Mouse (Mus musculus) ES-E14 (cell line): ENCODE results near the gene Defb36. TPM values are rescaled to one million over a fixed set of nuclear protein-coding genes. Genes with fewer than 3 reads are reported as not detected.

Source experiments
- DNase-seq: peaks from one replicate; pipeline ENCODE4 v3.0.0-alpha.2; 2013; ENCODE audit warnings: low read depth, low spot score
- H3K27ac ChIP-seq: 2 replicates; pipeline ENCODE4 v1.5.1; 2012; ENCODE audit warnings: low read depth, mild to moderate bottlenecking, low read length, moderate library complexity, mixed read lengths; ENCODE audit not compliant: poor library complexity, insufficient read depth, severe bottlenecking
- H3K36me3 ChIP-seq: 2 replicates; pipeline ENCODE4 v1.6.1; 2012; ENCODE audit warnings: mild to moderate bottlenecking, low read length, moderate library complexity, mixed read lengths; ENCODE audit not compliant: control insufficient read depth, poor library complexity, insufficient read depth, severe bottlenecking
- H3K4me1 ChIP-seq, 2 experiments: fragments of 150-350 bp in 1 of 2; sonication (generic) in 1 of 2; 2 replicates each; pipeline ENCODE4 v1.6.1; 2012; ENCODE audit warnings: low read length in 2 of 2, mild to moderate bottlenecking in 1 of 2, mixed read lengths in 1 of 2; ENCODE audit not compliant: control insufficient read depth in 2 of 2, insufficient read depth in 2 of 2, poor library complexity in 1 of 2
- H3K4me3 ChIP-seq, 2 experiments: fragments of 150-350 bp in 1 of 2; sonication (generic) in 1 of 2; 2 replicates each; pipeline ENCODE4 v1.5.1; 2012; ENCODE audit warnings: low read length in 2 of 2, low read depth in 1 of 2, mild to moderate bottlenecking in 1 of 2, mixed read lengths in 1 of 2; ENCODE audit not compliant: insufficient read depth in 1 of 2, poor library complexity in 1 of 2, severe bottlenecking in 1 of 2
- H3K9ac ChIP-seq: 2 replicates; pipeline ENCODE4 v1.6.1; 2012; ENCODE audit warnings: low read depth, mild to moderate bottlenecking, low read length, mixed read lengths; ENCODE audit not compliant: poor library complexity, insufficient read depth, severe bottlenecking
- H3K9me3 ChIP-seq: fragments of 150-350 bp; sonication (generic); 2 replicates; pipeline ENCODE4 v1.6.1; 2012; ENCODE audit warnings: low read depth, mild to moderate bottlenecking, low read length; ENCODE audit not compliant: control insufficient read depth, insufficient read depth
- CHD2 ChIP-seq: IDR thresholded peaks from 2 replicates; pipeline ENCODE4 v1.6.1; 2014; ENCODE audit warnings: mild to moderate bottlenecking, low read depth, low read length, inconsistent platforms
- HCFC1 ChIP-seq: IDR thresholded peaks from 2 replicates; pipeline ENCODE4 v1.6.1; 2012; ENCODE audit warnings: low read length, inconsistent platforms, borderline replicate concordance; ENCODE audit not compliant: insufficient read depth
- MAFK ChIP-seq: IDR thresholded peaks from 2 replicates; pipeline ENCODE4 v1.6.1; 2014; ENCODE audit warnings: mild to moderate bottlenecking, low read depth, low read length, inconsistent platforms; ENCODE audit not compliant: insufficient read depth
- ZC3H11A ChIP-seq: IDR thresholded peaks from 2 replicates; pipeline ENCODE4 v1.6.1; 2012; ENCODE audit warnings: low read depth, mild to moderate bottlenecking, inconsistent platforms, low read length, borderline replicate concordance
- ZNF384 ChIP-seq: IDR thresholded peaks from 2 replicates; pipeline ENCODE4 v1.6.1; 2012; ENCODE audit warnings: low read depth, low read length, inconsistent platforms
- in situ Hi-C, 2 experiments: fragments of 600-800 bp; cut with MboI; formaldehyde crosslinking; loops; one replicate each; pipeline ENCODE4 v1.15.1; 2025; ENCODE audit warnings: low sequenced_read_pairs in 2 of 2, inconsistent platforms in 1 of 2; ENCODE audit not compliant: unreplicated experiment in 2 of 2
- total RNA-seq: library from RNA; depleted of rRNA; stranded (reverse); fragments of 300-350 nt; gene quantifications from 2 replicates; pipeline ENCODE4 v1.2.3, GENCODE M21; 2012

Gene Defb36
- total RNA-seq, 1 experiment: not detected

DNA sequence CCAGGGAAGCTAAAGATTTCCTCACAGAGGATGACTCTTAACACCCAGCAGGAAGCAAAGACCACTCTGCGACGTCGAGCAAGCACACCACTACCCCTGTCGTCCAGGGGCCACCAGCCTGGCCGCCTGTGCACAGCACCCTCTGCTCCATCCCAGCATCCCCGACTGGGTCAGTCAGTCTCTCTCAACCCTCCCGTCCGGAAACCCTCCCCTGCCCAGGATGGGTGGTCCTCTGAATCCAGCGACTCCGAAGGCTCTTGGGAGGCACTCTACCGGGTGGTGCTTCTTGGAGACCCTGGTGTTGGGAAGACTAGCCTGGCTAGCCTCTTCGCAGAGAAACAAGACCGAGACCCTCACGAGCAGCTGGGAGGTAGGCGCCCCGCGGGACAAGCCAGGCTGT lies 23.9 kb downstream of the Defb36 start:
- Histone ChIP-seq H3K9me3 (no peaks in the 10 kb centered on the region), H3K4me3 (no peak overlapping the region), H3K27ac (no peak overlapping the region), H3K4me1 (0 out of 4 replicates have a peak, but pooled peaks cover 0 to 3% of the 10 kb centered on the region in 2 experiments), H3K36me3 (no peaks in the 10 kb centered on the region), H3K9ac (no peak overlapping the region)
- in situ Hi-C loops: no loop called here
- no peak for DNase-seq
- TF ChIP-seq CHD2 (no peak), ZC3H11A (no peak), ZNF384 (no peak)

- no peak overlapping the region for H3K9ac ChIP-seq
- no peak overlapping the region for H3K4me3 ChIP-seq
- in situ Hi-C loops: no loop called here
- H3K9me3 ChIP-seq: no peaks in the 10 kb centered on the region
- 0 out of 4 replicates have a peak, but pooled peaks cover 0 to 3% of the 10 kb centered on the region in 2 experiments for H3K4me1 ChIP-seq
- no peaks in the 10 kb centered on the region for H3K36me3 ChIP-seq
- DNase-seq: no peak
- H3K27ac ChIP-seq: no peak overlapping the region
- no peak for TF ChIP-seq MAFK
- TF ChIP-seq CHD2: no peak
- no peak for TF ChIP-seq HCFC1
- TF ChIP-seq ZC3H11A: no peak
- TF ChIP-seq ZNF384: no peak
Observed at GRCm38 (mm10) chr2:152629239-152629638, 25.1 kb downstream of the Defb36 start.

GRCm38 (mm10) chr2:152629904-152630303 lies 25.8 kb downstream of the Defb36 start:
- in situ Hi-C loops: no loop called here
- Histone ChIP-seq H3K9ac (no peak overlapping the region), H3K27ac (no peak overlapping the region), H3K9me3 (no peaks in the 10 kb centered on the region), H3K4me3 (no peak overlapping the region), H3K4me1 (peaks cover 0 to 3% of the 10 kb centered on the region in 2 experiments; a peak in 1 of 4 replicates), H3K36me3 (no peaks in the 10 kb centered on the region)
- TF ChIP-seq ZC3H11A (no peak), ZNF384 (no peak), MAFK (no peak), HCFC1 (no peak), CHD2 (no peak)
- no peak for DNase-seq

DNA sequence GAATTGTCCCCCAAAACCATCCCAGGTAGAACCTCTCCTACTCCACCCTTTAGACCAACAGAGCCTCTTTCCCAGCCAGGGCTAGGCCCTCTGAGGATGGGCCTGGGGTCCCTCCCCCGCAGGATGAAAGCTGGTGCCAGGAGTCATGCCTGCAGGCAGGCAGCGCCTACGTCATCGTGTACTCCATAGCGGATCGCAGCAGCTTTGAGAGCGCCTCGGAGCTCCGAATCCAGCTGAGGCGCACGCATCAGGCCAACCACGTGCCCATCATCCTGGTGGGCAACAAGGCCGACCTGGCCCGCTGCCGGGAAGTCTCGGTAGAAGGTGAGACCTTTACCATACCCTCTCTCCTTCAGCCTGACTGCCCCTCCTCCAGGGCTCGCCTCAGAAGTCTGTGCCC lies 29.2 kb downstream of the Defb36 start:
- Histone ChIP-seq H3K4me3 (no peak overlapping the region), H3K9me3 (no peaks in the 10 kb centered on the region), H3K4me1 (no peaks in the 10 kb centered on the region; a peak in 1 of 4 replicates), H3K9ac (no peak overlapping the region), H3K36me3 (no peaks in the 10 kb centered on the region), H3K27ac (no peak overlapping the region)
- in situ Hi-C loops: no loop called here
- TF ChIP-seq MAFK (no peak), CHD2 (no peak), HCFC1 (no peak), ZNF384 (no peak), ZC3H11A (no peak)
- no peak for DNase-seq

GRCm38 (mm10) chr2:152634311-152634710 lies 30.2 kb downstream of the Defb36 start:
- Histone ChIP-seq H3K36me3 (no peaks in the 10 kb centered on the region), H3K27ac (no peak overlapping the region), H3K9me3 (no peaks in the 10 kb centered on the region), H3K4me1 (no peaks in the 10 kb centered on the region; a peak in 1 of 4 replicates), H3K4me3 (peak overlapping the region; percentile 23 to 46; a peak in 2 of 4 replicates), H3K9ac (no peak overlapping the region)
- in situ Hi-C loops: no loop called here
- TF ChIP-seq ZC3H11A (no peak), HCFC1 (no peak), ZNF384 (no peak), MAFK (no peak), CHD2 (no peak)
- DNase-seq: no peak
